Mouse (Mus musculus): ENCODE data around the gene Tfdp1.

DNA sequence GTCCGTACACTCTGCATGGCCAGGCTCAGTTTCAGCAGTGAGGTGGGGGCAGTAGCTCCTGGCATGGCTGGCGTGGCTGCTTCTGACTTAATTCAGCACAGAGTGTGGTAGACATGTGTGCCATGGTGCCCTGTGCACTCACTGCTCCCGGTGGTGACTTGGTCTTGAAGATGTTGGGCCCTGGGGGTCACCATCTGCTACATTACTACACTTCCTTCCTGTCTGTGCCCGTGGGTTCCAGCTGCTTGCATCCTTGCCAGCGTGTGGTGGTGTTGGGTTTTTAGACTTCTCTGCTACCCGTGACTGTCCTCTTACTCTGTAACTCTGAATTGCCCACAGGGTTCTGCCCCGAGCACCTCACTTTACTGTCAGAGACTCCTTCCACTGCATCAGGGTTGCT lies 21.7 kb downstream of the Tfdp1 start:
- no peak for TF ChIP-seq POLR2A (IDR thresholded peaks at IDR 0.05; ENCODE audit: low read depth, low read length)
- no peak for TF ChIP-seq CTCF (IDR thresholded peaks at IDR 0.05; ENCODE audit: borderline replicate concordance, insufficient read depth, low read length)
